Mouse (Mus musculus): Measurements from ENCODE around the gene Dmkn. TPM values are rescaled to one million over a fixed set of nuclear protein-coding genes. Genes with fewer than 3 reads are reported as not detected.

Gene Dmkn
- polyA plus RNA-seq, 1 experiment from 2014 or later, result 0.87 TPM

- no peak within 1 kb of the TSS for H3K4me2 ChIP-seq (ENCODE audit: low read length)
- no peak for DNase-seq
- H3K36me3 ChIP-seq (ENCODE audit: control insufficient read depth, insufficient read depth, low read length), result peaks cover 13% of the 10 kb centered on the region
- H3K27me3 ChIP-seq (ENCODE audit: control insufficient read depth, insufficient read depth, low read length), result no peaks in the 10 kb centered on the region
- no peaks in the 10 kb centered on the region for H3K4me1 ChIP-seq (ENCODE audit: control insufficient read depth, insufficient read depth, low read length)
- H3K9me3 ChIP-seq (ENCODE audit: control insufficient read depth, low read length), result 0 out of 2 replicates have a peak, but pooled peaks cover 5% of the 10 kb centered on the region
- no peak within 1 kb of the TSS for H3K4me3 ChIP-seq (replicated peaks; ENCODE audit: low read depth, low read length)
- H3K27ac ChIP-seq (replicated peaks; ENCODE audit: low read depth, low read length), result no peak within 1 kb of the TSS
- ATAC-seq (ENCODE audit: low FRiP score, low TSS enrichment), result no peak
- WGBS, result 80% methylated on average over 5 of the region's 5 CpGs
- no peak within 1 kb of the TSS for H3K9ac ChIP-seq (replicated peaks; ENCODE audit: low read length)
Observed at GRCm38 (mm10) chr7:30751086-30751669, 12.4 kb upstream of the Dmkn start, which contains the start of gene Sbsn. TSS of gene Sbsn (plus strand) at chr7:30751471.

- H3K9me3 ChIP-seq (ENCODE audit: control insufficient read depth, low read length), result 0 out of 2 replicates have a peak, but pooled peaks cover 5% of the 10 kb centered on the region
- no peak overlapping the region for H3K4me2 ChIP-seq (ENCODE audit: low read length)
- peaks cover 20% of the 10 kb centered on the region for H3K36me3 ChIP-seq (ENCODE audit: control insufficient read depth, insufficient read depth, low read length)
- WGBS, result 85% methylated on average over 3 of the region's 3 CpGs
- no peak overlapping the region for H3K27ac ChIP-seq (replicated peaks; ENCODE audit: low read depth, low read length)
- no peaks in the 10 kb centered on the region for H3K27me3 ChIP-seq (ENCODE audit: control insufficient read depth, insufficient read depth, low read length)
- DNase-seq (no peak), ATAC-seq (ENCODE audit: low FRiP score, low TSS enrichment) (no peak)
- H3K9ac ChIP-seq (replicated peaks; ENCODE audit: low read length), result no peak overlapping the region
- H3K4me1 ChIP-seq (ENCODE audit: control insufficient read depth, insufficient read depth, low read length), result no peaks in the 10 kb centered on the region
- no peak overlapping the region for H3K4me3 ChIP-seq (replicated peaks; ENCODE audit: low read depth, low read length)
Observed at GRCm38 (mm10) chr7:30757001-30757400, 6.6 kb upstream of the Dmkn start.

GRCm38 (mm10) chr7:30758853-30759252, 4.7 kb upstream of the Dmkn start:
- DNase-seq (peak; percentile 66), ATAC-seq (ENCODE audit: low FRiP score, low TSS enrichment) (no peak)
- Histone ChIP-seq H3K27me3 (ENCODE audit: control insufficient read depth, insufficient read depth, low read length) (no peaks in the 10 kb centered on the region), H3K9ac (replicated peaks; ENCODE audit: low read length) (no peak overlapping the region), H3K36me3 (ENCODE audit: control insufficient read depth, insufficient read depth, low read length) (peaks cover 20% of the 10 kb centered on the region), H3K4me2 (ENCODE audit: low read length) (no peak overlapping the region), H3K9me3 (ENCODE audit: control insufficient read depth, low read length) (0 out of 2 replicates have a peak, but pooled peaks cover 5% of the 10 kb centered on the region), H3K27ac (replicated peaks; ENCODE audit: low read depth, low read length) (no peak overlapping the region), H3K4me3 (replicated peaks; ENCODE audit: low read depth, low read length) (no peak overlapping the region), H3K4me1 (ENCODE audit: control insufficient read depth, insufficient read depth, low read length) (no peaks in the 10 kb centered on the region)
- WGBS, result 39% methylated on average over 4 of the region's 4 CpGs

- ATAC-seq (ENCODE audit: low FRiP score, low TSS enrichment), result no peak
- no peaks in the 10 kb centered on the region for H3K4me1 ChIP-seq (ENCODE audit: control insufficient read depth, insufficient read depth, low read length)
- no peak overlapping the region for H3K9ac ChIP-seq (replicated peaks; ENCODE audit: low read length)
- no peak overlapping the region for H3K4me3 ChIP-seq (replicated peaks; ENCODE audit: low read depth, low read length)
- no peak overlapping the region for H3K4me2 ChIP-seq (ENCODE audit: low read length)
- no peaks in the 10 kb centered on the region for H3K9me3 ChIP-seq (ENCODE audit: control insufficient read depth, low read length)
- DNase-seq, result no peak
- no peaks in the 10 kb centered on the region for H3K36me3 ChIP-seq (ENCODE audit: control insufficient read depth, insufficient read depth, low read length)
- WGBS, result 81% methylated on average over 4 of the region's 4 CpGs
- H3K27ac ChIP-seq (replicated peaks; ENCODE audit: low read depth, low read length), result no peak overlapping the region
- H3K27me3 ChIP-seq (ENCODE audit: control insufficient read depth, insufficient read depth, low read length), result no peaks in the 10 kb centered on the region
Observed at GRCm38 (mm10) chr7:30761769-30762352, 1.7 kb upstream of the Dmkn start.

GRCm38 (mm10) chr7:30765173-30765572, 1.6 kb downstream of the Dmkn start:
- DNase-seq (peak; percentile 19), ATAC-seq (ENCODE audit: low FRiP score, low TSS enrichment) (no peak)
- no peak overlapping the region for H3K27ac ChIP-seq (replicated peaks; ENCODE audit: low read depth, low read length)
- H3K9me3 ChIP-seq (ENCODE audit: control insufficient read depth, low read length), result no peaks in the 10 kb centered on the region
- no peak overlapping the region for H3K4me2 ChIP-seq (ENCODE audit: low read length)
- H3K27me3 ChIP-seq (ENCODE audit: control insufficient read depth, insufficient read depth, low read length), result no peaks in the 10 kb centered on the region
- H3K4me1 ChIP-seq (ENCODE audit: control insufficient read depth, insufficient read depth, low read length), result no peaks in the 10 kb centered on the region
- WGBS, result 35% methylated on average over 11 of the region's 11 CpGs
- no peaks in the 10 kb centered on the region for H3K36me3 ChIP-seq (ENCODE audit: control insufficient read depth, insufficient read depth, low read length)
- H3K4me3 ChIP-seq (replicated peaks; ENCODE audit: low read depth, low read length), result no peak overlapping the region
- no peak overlapping the region for H3K9ac ChIP-seq (replicated peaks; ENCODE audit: low read length)

- ATAC-seq (ENCODE audit: low FRiP score, low TSS enrichment), result no peak
- WGBS, result 89% methylated on average over 4 of the region's 4 CpGs
- H3K4me1 ChIP-seq (ENCODE audit: control insufficient read depth, insufficient read depth, low read length), result no peaks in the 10 kb centered on the region
Observed at GRCm38 (mm10) chr7:30766408-30766807, 2.9 kb downstream of the Dmkn start.

GRCm38 (mm10) chr7:30769236-30769635, 5.7 kb downstream of the Dmkn start:
- H3K4me1 ChIP-seq (ENCODE audit: control insufficient read depth, insufficient read depth, low read length), result no peaks in the 10 kb centered on the region
- no peaks in the 10 kb centered on the region for H3K27me3 ChIP-seq (ENCODE audit: control insufficient read depth, insufficient read depth, low read length)
- ATAC-seq (ENCODE audit: low FRiP score, low TSS enrichment), result no peak
- no peak overlapping the region for H3K27ac ChIP-seq (replicated peaks; ENCODE audit: low read depth, low read length)
- no peak overlapping the region for H3K4me2 ChIP-seq (ENCODE audit: low read length)
- H3K9me3 ChIP-seq (ENCODE audit: control insufficient read depth, low read length), result no peaks in the 10 kb centered on the region
- no peaks in the 10 kb centered on the region for H3K36me3 ChIP-seq (ENCODE audit: control insufficient read depth, insufficient read depth, low read length)
- DNase-seq, result no peak
- H3K9ac ChIP-seq (replicated peaks; ENCODE audit: low read length), result no peak overlapping the region
- 37% methylated on average over 9 of the region's 9 CpGs for WGBS
- H3K4me3 ChIP-seq (replicated peaks; ENCODE audit: low read depth, low read length), result no peak overlapping the region

More at GRCm38 (mm10) chr7:30766408-30766807, 2.9 kb downstream of the Dmkn start:
- Histone ChIP-seq H3K36me3 (ENCODE audit: control insufficient read depth, insufficient read depth, low read length) (no peaks in the 10 kb centered on the region), H3K27ac (replicated peaks; ENCODE audit: low read depth, low read length) (no peak overlapping the region), H3K4me2 (ENCODE audit: low read length) (no peak overlapping the region), H3K4me3 (replicated peaks; ENCODE audit: low read depth, low read length) (no peak overlapping the region), H3K9me3 (ENCODE audit: control insufficient read depth, low read length) (no peaks in the 10 kb centered on the region), H3K27me3 (ENCODE audit: control insufficient read depth, insufficient read depth, low read length) (no peaks in the 10 kb centered on the region), H3K9ac (replicated peaks; ENCODE audit: low read length) (no peak overlapping the region)
- DNase-seq, result no peak

- DNase-seq (no peak), ATAC-seq (ENCODE audit: low FRiP score, low TSS enrichment) (no peak)
- WGBS, result 91% methylated on average over 9 of the region's 9 CpGs
- no peaks in the 10 kb centered on the region for H3K4me1 ChIP-seq (ENCODE audit: control insufficient read depth, insufficient read depth, low read length)
- no peak overlapping the region for H3K27ac ChIP-seq (replicated peaks; ENCODE audit: low read depth, low read length)
- no peak overlapping the region for H3K4me3 ChIP-seq (replicated peaks; ENCODE audit: low read depth, low read length)
- no peaks in the 10 kb centered on the region for H3K9me3 ChIP-seq (ENCODE audit: control insufficient read depth, low read length)
- no peak overlapping the region for H3K9ac ChIP-seq (replicated peaks; ENCODE audit: low read length)
- H3K27me3 ChIP-seq (ENCODE audit: control insufficient read depth, insufficient read depth, low read length), result no peaks in the 10 kb centered on the region
- no peak overlapping the region for H3K4me2 ChIP-seq (ENCODE audit: low read length)
- no peaks in the 10 kb centered on the region for H3K36me3 ChIP-seq (ENCODE audit: control insufficient read depth, insufficient read depth, low read length)
Observed at GRCm38 (mm10) chr7:30776104-30776503, 12.5 kb downstream of the Dmkn start.

GRCm38 (mm10) chr7:30777081-30777579, 13.6 kb downstream of the Dmkn start:
- no peaks in the 10 kb centered on the region for H3K27me3 ChIP-seq (ENCODE audit: control insufficient read depth, insufficient read depth, low read length)
- no peak overlapping the region for H3K9ac ChIP-seq (replicated peaks; ENCODE audit: low read length)
- no peaks in the 10 kb centered on the region for H3K9me3 ChIP-seq (ENCODE audit: control insufficient read depth, low read length)
- H3K27ac ChIP-seq (replicated peaks; ENCODE audit: low read depth, low read length), result no peak overlapping the region
- no peaks in the 10 kb centered on the region for H3K4me1 ChIP-seq (ENCODE audit: control insufficient read depth, insufficient read depth, low read length)
- WGBS, result 44% methylated on average over 7 of the region's 7 CpGs
- ATAC-seq (ENCODE audit: low FRiP score, low TSS enrichment), result no peak
- DNase-seq, result no peak
- H3K4me3 ChIP-seq (replicated peaks; ENCODE audit: low read depth, low read length), result no peak overlapping the region
- H3K36me3 ChIP-seq (ENCODE audit: control insufficient read depth, insufficient read depth, low read length), result no peaks in the 10 kb centered on the region
- H3K4me2 ChIP-seq (ENCODE audit: low read length), result no peak overlapping the region
